Comparison of ENCODE assay signal across 30 mouse cellular contexts in genomic region chr2:68171306-68171705, GRCm38 (mm10).
DNase-seq lines count a peak whose midpoint lies in the region; ATAC-seq and TF ChIP-seq lines count a peak whose summit lies in the region.
"Had no signal": no experiment of that assay in that cellular context is flagged by ENCODE, and none has a peak within 500 bp of the region (broad histone marks: within the 10 kb centered on the region; RNA-seq: fewer than 3 reads in every experiment).

No protein-coding gene starts in this region.

- WGBS in limb, embryonic 11.5 days: 78% methylated on average over 10 of the region's 10 CpGs
- WGBS in limb, embryonic 10.5 days: 84% methylated on average over 10 of the region's 10 CpGs

- intact Hi-C loops in gastrocnemius, adult 2 months (cut with DNase I): no loop called here

- no peak overlapping the region for H3K27ac ChIP-seq in limb, embryonic 11.5 days (replicated peaks; ENCODE audit: low read depth, low read length)
- H3K27ac ChIP-seq in limb, embryonic 10.5 days: no peak overlapping the region
- H3K27ac ChIP-seq in gastrocnemius, adult 2 months: no peak overlapping the region
- H3K27ac ChIP-seq: embryonic facial prominence, embryonic 13.5 days; forebrain, embryonic 10.5 days; forebrain, embryonic 15.5 days; hindbrain, embryonic 13.5 days; limb, embryonic 12.5 days; liver, embryonic 13.5 days; neural tube, embryonic 13.5 days had no signal

- no peaks in the 10 kb centered on the region for H3K9me3 ChIP-seq in limb, embryonic 11.5 days (ENCODE audit: control insufficient read depth, low read length)
- H3K9me3 ChIP-seq in limb, embryonic 10.5 days (replicated peaks): no peaks in the 10 kb centered on the region
- H3K9me3 ChIP-seq: embryonic facial prominence, embryonic 13.5 days; forebrain, embryonic 10.5 days; forebrain, embryonic 15.5 days; hindbrain, embryonic 13.5 days; limb, embryonic 12.5 days; liver, embryonic 13.5 days; neural tube, embryonic 13.5 days had no signal

- H3K9ac ChIP-seq in limb, embryonic 11.5 days (ENCODE audit: low read length): no peak overlapping the region
- H3K9ac ChIP-seq: embryonic facial prominence, embryonic 13.5 days; forebrain, embryonic 15.5 days; hindbrain, embryonic 13.5 days; limb, embryonic 12.5 days; liver, embryonic 13.5 days; neural tube, embryonic 13.5 days had no signal

- no peak overlapping the region for H3K4me3 ChIP-seq in limb, embryonic 11.5 days (ENCODE audit: low read depth, low read length)
- no peak overlapping the region for H3K4me3 ChIP-seq in limb, embryonic 10.5 days
- no peak overlapping the region for H3K4me3 ChIP-seq in gastrocnemius, adult 2 months
- H3K4me3 ChIP-seq: embryonic facial prominence, embryonic 13.5 days; forebrain, embryonic 10.5 days; forebrain, embryonic 15.5 days; hindbrain, embryonic 13.5 days; limb, embryonic 12.5 days; liver, embryonic 13.5 days; myocyte; neural tube, embryonic 13.5 days had no signal

- DNase-seq in limb, embryonic 11.5 days (ENCODE audit: low spot score): peak; percentile 15
- no peak for DNase-seq in limb, embryonic 10.5 days (ENCODE audit: low spot score)
- DNase-seq in lung, postnatal 10 days: peak; percentile 9
- DNase-seq in lung, adult 18-20 months: no peak
- DNase-seq in adipocyte (ENCODE audit: low spot score): peak; percentile 6
- DNase-seq in adrenal gland, postnatal 25 days: peak; percentile 8
- DNase-seq in right cerebral cortex, postnatal 4 days: no peak
- no peak for DNase-seq in gastrocnemius, adult 2 months
- DNase-seq: cerebellum, adult 11 months; cerebellum, adult 9-11 months; gastrocnemius, postnatal 36 days; heart, adult 18-20 months; heart, postnatal 4 days; kidney, adult 8-10 months; kidney, postnatal 10 days; layer of hippocampus, adult 9-11 months; liver, embryonic 13.5 days; right cerebral cortex, postnatal 25 days; spleen, adult 18-20 months; thymus, postnatal 25 days had no signal

- no peaks in the 10 kb centered on the region for H3K36me3 ChIP-seq in limb, embryonic 11.5 days (ENCODE audit: control insufficient read depth, insufficient read depth, low read length)
- H3K36me3 ChIP-seq in limb, embryonic 10.5 days: no peaks in the 10 kb centered on the region
- H3K36me3 ChIP-seq: embryonic facial prominence, embryonic 13.5 days; forebrain, embryonic 10.5 days; forebrain, embryonic 15.5 days; hindbrain, embryonic 13.5 days; limb, embryonic 12.5 days; liver, embryonic 13.5 days; neural tube, embryonic 13.5 days had no signal

- H3K4me1 ChIP-seq in limb, embryonic 11.5 days (ENCODE audit: control insufficient read depth, insufficient read depth, low read length): no peaks in the 10 kb centered on the region
- no peaks in the 10 kb centered on the region for H3K4me1 ChIP-seq in limb, embryonic 10.5 days
- H3K4me1 ChIP-seq: embryonic facial prominence, embryonic 13.5 days; forebrain, embryonic 15.5 days; liver, embryonic 13.5 days had no signal

- no peak overlapping the region for H3K4me2 ChIP-seq in limb, embryonic 11.5 days (ENCODE audit: low read depth, severe bottlenecking)
- H3K4me2 ChIP-seq: embryonic facial prominence, embryonic 13.5 days; forebrain, embryonic 15.5 days; heart, embryonic 11.5 days; hindbrain, embryonic 13.5 days; limb, embryonic 12.5 days; liver, embryonic 13.5 days; midbrain, embryonic 11.5 days; neural tube, embryonic 13.5 days had no signal

- no peak for TF ChIP-seq CTCF in gastrocnemius, adult 2 months (IDR thresholded peaks at IDR 0.05)

- ATAC-seq in limb, embryonic 11.5 days (ENCODE audit: insufficient number of reproducible peaks, low FRiP score, low TSS enrichment, low read depth): no peak
- ATAC-seq: forebrain, embryonic 15.5 days; intestine, embryonic 16.5 days had no signal

- no peaks in the 10 kb centered on the region for H3K27me3 ChIP-seq in limb, embryonic 11.5 days (ENCODE audit: control insufficient read depth, insufficient read depth, low read length)
- H3K27me3 ChIP-seq in limb, embryonic 10.5 days (ENCODE audit: low read depth, poor library complexity, severe bottlenecking): no peaks in the 10 kb centered on the region
- H3K27me3 ChIP-seq: embryonic facial prominence, embryonic 13.5 days; forebrain, embryonic 15.5 days; hindbrain, embryonic 13.5 days; limb, embryonic 12.5 days; liver, embryonic 13.5 days; neural tube, embryonic 13.5 days had no signal

Comparison
In these comparisons a context has a peak if more than half of its experiments do, and no peak if none do; other contexts are left out.
1. DNase-seq: peak in limb, embryonic 11.5 days (single experiment), lung, postnatal 10 days (single experiment), adipocyte (single experiment) and adrenal gland, postnatal 25 days (single experiment); none in limb, embryonic 10.5 days (single experiment), lung, adult 18-20 months (0 of 2), right cerebral cortex, postnatal 4 days (single experiment) and gastrocnemius, adult 2 months (single experiment).